Mouse (Mus musculus) limb, embryonic 12.5 days (tissue): ENCODE results near the gene Ppp1r12b. TPM values are rescaled to one million over a fixed set of nuclear protein-coding genes. Genes with fewer than 3 reads are reported as not detected.
A peak's percentile ranks its signal among the peaks of the same experiment; 100 is the strongest.

Experiments used
- ATAC-seq: fragments of 200-750 bp; cut with Nextera tagmentation; 2 replicates; pipeline ENCODE4 v1.8.0; 2017; ENCODE audit warnings: low read depth, moderate TSS enrichment; ENCODE audit not compliant: insufficient number of reproducible peaks, insufficient read depth, low FRiP score, low TSS enrichment
- H3K27ac ChIP-seq: fragments of 300-500 bp; sonication (generic); 2 replicates; pipeline ENCODE4 v1.5.1; 2016; ENCODE audit warnings: mild to moderate bottlenecking, moderate library complexity
- H3K27me3 ChIP-seq: fragments of 300-500 bp; sonication (generic); 2 replicates; pipeline ENCODE4 v1.6.1; 2016; ENCODE audit warnings: mild to moderate bottlenecking, moderate library complexity
- H3K36me3 ChIP-seq: fragments of 300-500 bp; sonication (generic); 2 replicates; pipeline ENCODE4 v1.6.1; 2016; ENCODE audit warnings: mild to moderate bottlenecking, moderate library complexity
- H3K4me1 ChIP-seq: fragments of 300-500 bp; sonication (generic); replicated peaks from 2 replicates; pipeline ENCODE4 v1.6.1; 2016
- H3K4me2 ChIP-seq: fragments of 300-500 bp; sonication (generic); 2 replicates; pipeline ENCODE4 v1.6.1; 2016; ENCODE audit warnings: mild to moderate bottlenecking, moderate library complexity
- H3K4me3 ChIP-seq: fragments of 300-500 bp; sonication (generic); replicated peaks from 2 replicates; pipeline ENCODE4 v1.5.1; 2016; ENCODE audit warnings: mild to moderate bottlenecking
- H3K9ac ChIP-seq: fragments of 300-500 bp; sonication (generic); replicated peaks from 2 replicates; pipeline ENCODE4 v1.6.1; 2016; ENCODE audit warnings: mild to moderate bottlenecking, moderate library complexity
- H3K9me3 ChIP-seq: fragments of 300-500 bp; sonication (generic); 2 replicates; pipeline ENCODE4 v1.6.1; 2016; ENCODE audit warnings: mild to moderate bottlenecking, moderate library complexity
- WGBS: fragments of 180-500 bp; shearing (Covaris S2); methylation state at CpG from one replicate; pipeline ENCODE4 v1.1.7; 2016; 5-methylcytosine and 5-hydroxymethylcytosine counted together
- polyA plus RNA-seq: library from polyadenylated mRNA; unstranded; fragments of >200 nt; fragmentation: Nextera tagmentation; extraction: Ambion mirVana; gene quantifications from 2 replicates; pipeline ENCODE4 v1.2.1, GENCODE M21; 2016

Gene Ppp1r12b
- polyA plus RNA-seq: 7.7 and 8.5 TPM in 2 replicates

DNA sequence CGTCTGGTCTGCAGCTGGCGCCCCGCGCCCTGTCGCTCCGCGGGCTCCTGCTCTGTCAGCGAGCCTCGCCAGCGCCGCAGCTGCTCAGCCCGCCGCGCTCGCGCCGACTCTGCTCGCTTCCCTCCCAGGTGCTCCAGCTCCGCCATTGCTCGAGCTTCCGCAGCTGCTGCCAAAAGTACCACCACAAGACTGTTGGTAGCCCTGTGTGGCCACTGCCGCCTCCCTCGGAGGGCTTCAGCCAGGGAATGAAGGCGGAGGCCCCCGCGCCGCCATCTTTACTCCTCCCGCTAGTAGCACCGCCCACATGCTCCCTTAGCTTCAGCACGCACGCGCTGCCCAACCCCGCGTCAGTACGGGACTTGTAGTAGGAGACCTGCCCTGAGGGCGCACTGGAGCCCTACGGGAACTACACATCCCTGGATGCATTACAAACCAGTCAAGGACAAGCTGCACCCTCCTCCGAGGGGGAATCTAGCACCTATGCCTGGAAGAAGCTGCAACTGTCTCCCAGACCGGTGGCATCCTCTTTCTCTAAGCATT, at the start of gene Ppp1r12b:
Gene Ppp1r12b (minus strand): TSS at position 306 of the 540 bp plus-strand sequence.
- H3K36me3 ChIP-seq: no peaks in the 10 kb centered on the region
- ATAC-seq: peak; percentile 98
- H3K9ac ChIP-seq: peak within 1 kb of the TSS; percentile 76
- H3K4me1 ChIP-seq: no peaks in the 10 kb centered on the region
- WGBS: under 1% methylated on average over 39 of the region's 39 CpGs
- no peaks in the 10 kb centered on the region for H3K27me3 ChIP-seq
- peak within 1 kb of the TSS; percentile 76 for H3K4me2 ChIP-seq
- H3K4me3 ChIP-seq: peak within 1 kb of the TSS; percentile 76
- H3K9me3 ChIP-seq: no peaks in the 10 kb centered on the region
- H3K27ac ChIP-seq: peak within 1 kb of the TSS; percentile 90

DNA sequence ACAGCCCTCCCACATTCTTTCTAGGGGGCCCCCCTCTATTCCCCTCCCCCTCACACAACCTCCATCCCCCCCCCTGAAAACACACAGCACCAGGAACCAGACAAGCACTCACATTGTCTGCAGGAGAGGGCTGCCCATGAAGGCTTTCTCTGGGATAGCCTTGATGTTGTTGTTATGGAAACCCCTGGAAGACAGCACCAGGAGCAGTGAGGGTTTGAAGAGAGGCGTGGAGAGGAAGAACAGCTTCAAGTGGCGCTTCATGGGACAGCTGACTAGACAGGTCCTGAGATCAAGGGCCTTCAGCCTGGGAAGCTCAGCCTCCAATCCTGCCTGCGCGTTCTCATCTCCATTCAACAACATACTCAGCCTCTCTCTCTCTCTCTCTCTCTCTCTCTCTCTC, 47.6 kb upstream of the Ppp1r12b start:
- peaks cover 7% of the 10 kb centered on the region; the same call in 1 of the 2 replicates for H3K27me3 ChIP-seq
- no peak overlapping the region for H3K9ac ChIP-seq
- WGBS: 63% methylated on average over 4 of the region's 4 CpGs
- H3K4me2 ChIP-seq: no peak overlapping the region
- no peaks in the 10 kb centered on the region for H3K9me3 ChIP-seq
- H3K4me1 ChIP-seq: peaks cover 12% of the 10 kb centered on the region
- H3K4me3 ChIP-seq: no peak overlapping the region
- no peak for ATAC-seq
- no peak overlapping the region for H3K27ac ChIP-seq
- no peaks in the 10 kb centered on the region for H3K36me3 ChIP-seq

DNA sequence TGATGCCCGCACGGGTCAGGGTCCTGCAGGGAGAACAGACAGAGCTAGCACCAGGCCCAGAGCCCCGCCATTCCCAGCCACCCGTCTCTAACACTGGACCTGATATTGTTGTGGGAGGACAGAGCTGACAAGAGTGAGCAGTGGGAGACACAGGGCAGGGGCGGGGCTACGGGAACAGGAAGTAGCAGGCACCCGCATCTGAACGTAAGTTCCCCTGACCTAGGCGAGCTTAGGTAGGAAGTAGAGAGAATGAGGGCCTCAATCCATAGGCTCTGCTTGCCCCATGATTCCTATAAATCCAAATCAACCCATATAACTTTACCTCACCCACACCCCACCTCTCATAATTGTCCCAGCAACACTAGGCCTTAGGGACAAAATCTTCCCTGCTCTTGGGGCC, 44.8 kb upstream of the Ppp1r12b start:
- Histone ChIP-seq H3K27ac (no peak overlapping the region), H3K9ac (no peak overlapping the region), H3K4me3 (no peak overlapping the region), H3K4me1 (peaks cover 12% of the 10 kb centered on the region), H3K4me2 (no peak overlapping the region), H3K36me3 (no peaks in the 10 kb centered on the region), H3K9me3 (no peaks in the 10 kb centered on the region), H3K27me3 (peaks cover 3% of the 10 kb centered on the region; the same call in 1 of the 2 replicates)
- no peak for ATAC-seq
- 74% methylated on average over 9 of the region's 9 CpGs for WGBS

DNA sequence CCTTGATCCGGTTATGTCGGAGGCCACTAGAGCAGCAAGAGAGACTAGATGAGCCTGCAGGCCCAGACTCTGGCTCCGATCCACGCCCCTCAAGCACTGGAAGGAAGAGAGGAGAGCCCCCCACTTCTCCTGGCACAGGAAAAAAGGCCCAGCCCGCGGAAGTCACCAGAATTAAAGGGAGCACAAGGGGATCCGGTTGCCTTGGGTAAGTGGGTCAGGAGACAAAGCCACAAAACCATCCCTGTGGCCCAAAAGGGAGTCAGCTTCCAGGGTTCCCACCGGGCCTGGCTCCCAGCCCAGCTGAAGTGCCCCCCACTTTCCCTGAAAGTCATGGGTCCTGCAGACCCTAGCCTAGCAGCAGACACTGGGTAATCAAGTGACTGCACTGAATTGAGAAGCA, 42.5 kb upstream of the Ppp1r12b start:
- Histone ChIP-seq H3K9me3 (no peaks in the 10 kb centered on the region), H3K4me1 (peaks cover 9% of the 10 kb centered on the region), H3K36me3 (no peaks in the 10 kb centered on the region), H3K4me2 (no peak overlapping the region), H3K27ac (no peak overlapping the region), H3K27me3 (peaks cover 6% of the 10 kb centered on the region), H3K9ac (no peak overlapping the region), H3K4me3 (no peak overlapping the region)
- no peak for ATAC-seq
- WGBS: 87% methylated on average over 8 of the region's 8 CpGs

DNA sequence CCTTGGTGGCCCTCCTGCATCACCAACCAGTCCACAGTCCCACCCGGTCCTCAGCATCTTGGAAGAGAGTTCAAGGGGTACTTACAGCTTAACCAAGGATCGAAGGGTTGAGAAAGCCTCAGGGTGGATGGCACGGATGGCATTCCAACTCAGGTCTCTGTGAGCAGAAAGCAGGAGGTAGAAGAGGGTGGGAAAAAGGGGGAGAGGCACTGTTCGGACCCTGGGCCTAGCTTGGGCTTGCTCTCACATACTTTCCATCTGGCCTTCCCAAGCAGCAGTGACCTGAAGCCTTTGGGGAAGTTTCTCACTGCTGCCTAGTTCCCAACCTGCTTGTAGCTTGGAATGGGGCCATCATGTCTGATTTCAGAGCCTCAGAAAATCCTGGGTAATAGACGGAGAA, 41.8 kb upstream of the Ppp1r12b start:
- ATAC-seq: no peak
- Histone ChIP-seq H3K27ac (no peak overlapping the region), H3K27me3 (peaks cover 6% of the 10 kb centered on the region), H3K4me3 (no peak overlapping the region), H3K4me1 (peaks cover 7% of the 10 kb centered on the region; the same call in 1 of the 2 replicates), H3K4me2 (no peak overlapping the region), H3K9me3 (no peaks in the 10 kb centered on the region), H3K9ac (no peak overlapping the region), H3K36me3 (no peaks in the 10 kb centered on the region)
- 80% methylated on average over 5 of the region's 5 CpGs for WGBS

DNA sequence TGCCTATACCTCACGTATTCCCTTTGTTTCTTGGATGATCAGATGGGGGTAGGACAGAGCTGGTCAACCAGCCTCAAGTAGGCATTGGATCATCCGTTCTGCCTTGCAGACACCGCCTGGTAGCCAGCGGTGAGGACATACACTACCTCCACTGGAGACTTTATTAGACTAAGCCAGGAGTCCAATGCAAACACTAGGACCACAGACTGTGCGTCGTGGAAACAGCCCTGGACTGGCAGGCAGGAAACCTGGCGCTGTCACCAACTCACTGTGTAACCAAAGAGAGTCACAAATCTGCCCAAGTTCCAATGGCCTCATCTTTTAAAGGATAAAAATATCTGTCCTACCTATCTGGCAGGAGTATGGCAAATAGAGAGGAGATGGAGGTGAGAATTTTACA, 40.7 kb upstream of the Ppp1r12b start:
- 93% methylated on average over 7 of the region's 7 CpGs for WGBS

DNA sequence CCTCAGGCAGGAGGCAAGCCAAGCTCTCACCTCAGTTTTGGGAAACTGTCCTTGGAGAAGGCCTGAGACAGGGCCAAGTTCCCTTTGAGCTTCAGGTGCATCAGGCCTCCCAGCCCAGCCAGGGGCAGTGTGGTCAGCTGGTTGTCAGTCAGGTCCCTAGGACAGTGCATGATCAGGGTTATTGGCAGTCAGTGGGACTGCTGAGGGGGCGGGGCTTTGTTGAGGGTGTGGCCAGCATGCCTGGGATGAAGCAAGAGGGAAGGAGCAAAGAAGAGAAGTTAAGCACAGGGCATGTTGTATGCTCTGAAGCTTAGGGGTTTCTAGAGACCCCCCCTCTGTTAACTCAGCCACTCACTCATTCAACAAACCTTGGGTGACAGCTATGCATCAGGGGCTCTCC, 40.2 kb upstream of the Ppp1r12b start:
- ATAC-seq: no peak
- WGBS: 21% methylated on average over 1 of the region's 1 CpGs
- no peak overlapping the region for H3K4me2 ChIP-seq

More for the DNA sequence above, 40.7 kb upstream of the Ppp1r12b start:
- H3K9me3 ChIP-seq: no peaks in the 10 kb centered on the region
- no peaks in the 10 kb centered on the region for H3K36me3 ChIP-seq
- H3K27me3 ChIP-seq: peaks cover 6% of the 10 kb centered on the region
- H3K27ac ChIP-seq: no peak overlapping the region
- no peak overlapping the region for H3K4me2 ChIP-seq
- no peak for ATAC-seq
- H3K4me3 ChIP-seq: no peak overlapping the region
- H3K9ac ChIP-seq: no peak overlapping the region
- H3K4me1 ChIP-seq: peaks cover 18% of the 10 kb centered on the region

DNA sequence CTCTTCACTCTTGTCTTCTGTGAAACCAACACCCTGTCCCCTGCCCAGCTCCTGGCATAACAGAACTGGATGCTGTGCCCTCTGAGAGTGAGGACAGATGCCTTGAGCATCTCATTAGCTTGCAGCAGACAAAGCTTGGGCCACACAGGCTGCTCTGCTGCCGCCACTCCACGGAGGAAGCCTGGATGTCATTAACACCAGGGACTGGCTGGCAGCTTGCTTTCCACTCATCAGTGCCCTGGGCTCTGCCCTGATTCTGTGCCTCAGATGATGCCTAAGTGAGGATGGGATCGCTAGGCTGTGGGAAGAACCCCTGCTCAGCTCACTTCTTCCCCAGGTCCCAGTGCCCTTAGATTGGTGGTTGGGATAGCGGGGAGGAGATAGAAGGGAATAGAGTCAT, 39.7 kb upstream of the Ppp1r12b start:
- 54% methylated on average over 4 of the region's 4 CpGs for WGBS
- Histone ChIP-seq H3K27ac (no peak overlapping the region), H3K9ac (no peak overlapping the region), H3K27me3 (peaks cover 14% of the 10 kb centered on the region), H3K4me3 (no peak overlapping the region), H3K9me3 (no peaks in the 10 kb centered on the region), H3K36me3 (no peaks in the 10 kb centered on the region), H3K4me2 (no peak overlapping the region), H3K4me1 (peaks cover 21% of the 10 kb centered on the region)
- ATAC-seq: no peak

More for the DNA sequence above, 40.2 kb upstream of the Ppp1r12b start:
- Histone ChIP-seq H3K4me3 (no peak overlapping the region), H3K27me3 (peaks cover 12% of the 10 kb centered on the region), H3K36me3 (no peaks in the 10 kb centered on the region), H3K4me1 (peaks cover 21% of the 10 kb centered on the region), H3K9me3 (no peaks in the 10 kb centered on the region), H3K27ac (no peak overlapping the region), H3K9ac (no peak overlapping the region)

DNA sequence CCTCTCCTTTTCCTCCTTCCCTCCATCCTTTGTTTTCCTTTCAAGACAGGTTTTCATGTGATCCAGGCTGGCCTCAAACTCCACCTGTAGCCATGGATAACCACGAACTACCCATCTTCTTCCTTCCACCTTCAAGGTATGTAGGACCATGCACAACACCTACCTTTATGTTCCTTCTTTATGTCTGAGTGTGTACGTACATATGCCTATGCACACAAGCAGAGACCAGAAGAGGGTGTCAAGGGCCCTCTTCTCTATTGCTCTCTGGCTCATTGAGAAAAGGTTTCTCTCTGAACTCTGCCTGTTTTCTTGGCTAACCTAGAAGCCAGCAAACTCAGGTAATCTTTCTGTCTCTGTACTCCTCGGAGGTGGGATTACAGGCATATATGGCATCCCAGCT, 39.0 kb upstream of the Ppp1r12b start:
- Histone ChIP-seq H3K4me1 (peaks cover 21% of the 10 kb centered on the region), H3K27ac (no peak overlapping the region), H3K9me3 (no peaks in the 10 kb centered on the region), H3K4me2 (no peak overlapping the region), H3K36me3 (no peaks in the 10 kb centered on the region), H3K9ac (no peak overlapping the region), H3K27me3 (peaks cover 14% of the 10 kb centered on the region), H3K4me3 (no peak overlapping the region)
- WGBS: 84% methylated on average over 3 of the region's 3 CpGs
- no peak for ATAC-seq

DNA sequence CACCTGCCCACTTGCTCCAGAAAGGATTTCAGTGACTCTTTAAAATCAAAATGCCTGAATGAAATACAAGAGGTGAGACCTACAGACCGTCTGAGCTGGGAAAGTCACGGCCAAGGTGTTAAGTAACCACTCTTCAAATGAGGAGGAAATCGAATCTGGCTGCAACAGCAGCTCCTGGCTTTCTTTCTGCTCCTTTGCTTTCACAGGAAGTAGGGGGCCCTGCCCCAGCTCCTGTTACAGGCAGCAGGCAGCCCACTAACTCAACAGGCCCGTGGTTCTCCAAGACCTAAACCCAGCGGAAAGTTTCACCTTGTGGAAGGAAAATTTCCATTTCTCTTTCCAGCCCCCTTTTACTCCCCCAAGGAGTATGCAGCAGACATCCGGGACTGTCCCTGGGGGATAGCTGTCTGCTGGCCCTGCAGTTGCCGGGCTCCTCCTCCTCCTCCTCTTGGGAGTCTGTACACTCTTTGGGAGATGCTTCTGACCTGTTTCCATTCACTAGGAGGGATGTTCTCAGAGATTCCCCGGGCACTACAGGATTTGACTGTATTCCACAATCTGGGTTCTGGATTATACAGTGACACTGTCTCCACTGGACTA, 36.4 kb upstream of the Ppp1r12b start:
- H3K36me3 ChIP-seq: no peaks in the 10 kb centered on the region
- H3K27me3 ChIP-seq: peaks cover 29% of the 10 kb centered on the region
- H3K4me3 ChIP-seq: no peak overlapping the region
- peaks cover 30% of the 10 kb centered on the region for H3K4me1 ChIP-seq
- H3K9ac ChIP-seq: no peak overlapping the region; the same call in 1 of the 2 replicates
- WGBS: 20% methylated on average over 8 of the region's 8 CpGs
- 0 out of 2 replicates have a peak overlapping the region, but pooled peaks have one; percentile 16 for H3K4me2 ChIP-seq
- H3K9me3 ChIP-seq: no peaks in the 10 kb centered on the region
- no peak for ATAC-seq
- H3K27ac ChIP-seq: peak overlapping the region; percentile 69

DNA sequence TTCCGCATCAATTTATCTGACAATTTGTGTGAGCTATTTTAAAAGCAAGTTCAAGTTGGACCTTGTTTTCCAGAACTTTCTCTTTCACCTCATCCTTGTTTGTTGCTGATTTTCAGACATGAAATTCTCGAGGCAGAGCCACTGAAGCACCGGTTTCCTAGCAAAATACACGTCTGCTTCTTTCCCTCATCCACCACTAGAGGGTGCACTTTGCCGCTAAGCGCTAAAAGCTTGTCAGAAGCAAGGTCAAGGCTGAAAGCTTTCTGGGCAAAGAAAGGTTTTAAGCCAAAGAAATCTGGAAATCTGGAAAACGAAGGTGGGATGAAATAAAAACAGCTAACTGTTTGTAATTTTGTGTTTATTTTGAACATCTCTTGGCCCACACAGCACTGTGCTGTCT, 33.6 kb upstream of the Ppp1r12b start:
- Histone ChIP-seq H3K36me3 (no peaks in the 10 kb centered on the region), H3K4me2 (no peak overlapping the region), H3K9me3 (no peaks in the 10 kb centered on the region), H3K9ac (no peak overlapping the region), H3K4me3 (no peak overlapping the region), H3K27ac (no peak overlapping the region), H3K27me3 (peaks cover 35% of the 10 kb centered on the region), H3K4me1 (peaks cover 25% of the 10 kb centered on the region)
- WGBS: 10% methylated on average over 7 of the region's 7 CpGs
- no peak for ATAC-seq

DNA sequence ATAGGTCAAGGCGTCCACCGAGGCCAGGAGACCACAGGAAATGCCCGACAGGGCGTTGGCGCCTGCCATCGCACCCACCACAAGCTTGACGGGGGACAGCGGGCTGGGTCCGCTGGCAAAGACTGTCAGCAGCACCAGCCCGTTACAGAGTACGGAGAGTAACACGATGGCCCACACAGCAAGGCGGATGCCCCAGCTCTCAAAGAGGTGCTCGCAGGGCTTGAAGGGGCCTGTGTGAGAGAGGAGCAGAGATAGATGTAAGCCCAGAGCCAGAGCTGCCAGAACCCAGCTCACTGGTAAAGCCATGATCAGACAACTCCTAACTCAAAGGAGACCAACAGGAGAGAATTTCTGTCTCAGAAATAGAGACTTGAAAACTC, 32.2 kb upstream of the Ppp1r12b start:
- H3K4me3 ChIP-seq: peak overlapping the region; percentile 51
- peak overlapping the region; percentile 93 for H3K4me2 ChIP-seq
- peaks cover 25% of the 10 kb centered on the region for H3K4me1 ChIP-seq
- H3K9ac ChIP-seq: peak overlapping the region; percentile 56
- peaks cover 29% of the 10 kb centered on the region for H3K27me3 ChIP-seq
- 16% methylated on average over 14 of the region's 14 CpGs for WGBS
- no peaks in the 10 kb centered on the region for H3K9me3 ChIP-seq
- H3K36me3 ChIP-seq: no peaks in the 10 kb centered on the region
- ATAC-seq: peak; percentile 7; the same call in 1 of the 2 replicates
- H3K27ac ChIP-seq: 0 out of 2 replicates have a peak overlapping the region, but pooled peaks have one; percentile 29
